Mouse (Mus musculus) erythroblast, adult 5-6 weeks (primary cell): ENCODE data around the gene Erlec1. TPM values are rescaled to one million over a fixed set of nuclear protein-coding genes. Genes with fewer than 3 reads are reported as not detected.

Experiments
- ATAC-seq: replicated peaks from 2 replicates; pipeline ENCODE4 v1.8.0; 2016; ENCODE audit warnings: moderate number of reproducible peaks, mild to moderate bottlenecking, moderate TSS enrichment, inconsistent platforms; ENCODE audit not compliant: poor library complexity, low FRiP score, severe bottlenecking
- total RNA-seq, 2 experiments: library from RNA; stranded (forward) in 1 of 2; stranded (reverse) in 1 of 2; fragments of 150-400 nt in 1 of 2; fragments of 200-764, 138-1000 nt in 1 of 2; gene quantifications; 2 replicates each; pipeline versions ENCODE4 v1.2.3 to v1.2.4; 2015 to 2017; ENCODE audit warnings: low replicate concordance in 2 of 2

Erlec1 gene
- total RNA-seq (2015; ENCODE audit: low replicate concordance) (69.6 and 80.3 TPM in 2 replicates), total RNA-seq (2017; ENCODE audit: low replicate concordance) (123 and 129 TPM in 2 replicates)

DNA sequence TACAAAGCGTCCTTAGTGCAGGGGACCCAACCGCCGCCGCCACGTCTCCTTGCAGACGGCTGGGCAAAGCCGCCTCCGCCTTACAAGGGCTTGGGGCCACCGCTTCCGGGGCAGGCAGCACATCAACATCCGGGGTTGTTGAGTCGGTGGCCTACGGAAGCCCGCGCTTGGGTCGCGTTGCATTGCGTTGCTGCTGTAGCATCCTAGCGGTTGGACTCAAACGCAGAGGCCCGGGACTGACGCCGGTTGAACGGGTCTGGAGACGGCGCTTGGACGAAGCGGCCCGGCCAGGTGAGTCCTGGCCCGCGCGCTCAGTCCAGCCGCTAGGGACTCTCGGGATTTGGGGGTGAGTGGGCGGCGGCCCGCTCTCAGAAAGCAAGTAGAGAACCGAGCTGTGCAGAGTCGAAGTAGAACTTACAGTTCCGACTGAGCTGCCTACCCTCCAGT, at the start of gene Erlec1:
Gene Erlec1, minus strand, starts transcription at position 57 of the 447 bp plus-strand sequence.
- ATAC-seq, result peak; percentile 79

DNA sequence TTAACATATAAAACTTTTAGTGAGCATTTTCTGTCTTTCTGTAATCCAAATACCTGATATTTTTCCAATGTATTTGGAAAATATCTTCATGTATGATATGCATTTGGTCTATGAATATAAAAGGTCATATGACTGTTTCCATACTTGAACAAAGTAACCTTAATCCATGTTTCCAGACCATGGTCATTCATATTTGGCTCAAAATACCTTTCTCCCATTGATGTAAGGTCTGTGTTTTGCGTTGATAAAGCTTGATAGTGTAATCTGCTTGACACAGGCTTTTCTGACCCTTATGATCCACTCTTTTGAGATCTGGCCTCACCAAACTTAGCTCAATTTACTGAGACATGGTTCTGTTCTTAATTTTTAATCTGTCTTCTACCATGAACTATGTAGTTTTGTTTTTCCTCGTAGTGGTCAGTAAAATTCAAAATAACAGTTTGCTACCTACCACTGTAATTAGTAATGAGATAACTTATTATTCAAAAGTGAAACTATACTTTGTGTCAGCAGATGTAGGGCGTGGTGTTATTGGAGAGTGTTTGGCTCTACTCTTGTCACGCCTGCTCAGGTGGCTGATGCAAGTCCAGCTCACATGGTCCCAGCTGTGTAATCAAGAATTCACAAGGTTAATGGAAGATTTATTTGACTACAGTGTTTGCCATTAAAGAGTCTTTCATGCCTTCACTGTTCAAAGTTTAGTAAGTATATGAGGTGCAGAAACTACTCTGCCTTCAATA, 47.2 kb upstream of the Erlec1 start:
- ATAC-seq, result peak; percentile 77

DNA sequence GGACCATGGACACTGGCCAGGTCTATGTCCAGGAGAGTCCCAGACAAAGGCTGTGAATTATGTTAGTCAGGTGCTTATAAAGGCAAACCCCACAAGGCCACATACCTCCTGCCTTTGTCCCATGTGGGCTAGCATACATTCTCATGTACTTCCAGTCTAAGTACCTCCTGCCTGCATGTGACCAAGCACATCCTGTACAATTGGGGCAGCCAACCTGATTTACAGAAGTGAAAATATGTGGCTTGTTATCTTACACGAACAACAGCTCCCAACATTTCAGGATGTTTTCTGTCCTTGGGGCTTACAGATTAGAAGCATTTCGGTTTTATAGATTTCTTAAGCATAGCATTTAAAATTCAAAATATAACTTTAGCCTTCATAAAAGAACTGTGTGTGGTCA, 45.9 kb upstream of the Erlec1 start:
- ATAC-seq, result no peak

DNA sequence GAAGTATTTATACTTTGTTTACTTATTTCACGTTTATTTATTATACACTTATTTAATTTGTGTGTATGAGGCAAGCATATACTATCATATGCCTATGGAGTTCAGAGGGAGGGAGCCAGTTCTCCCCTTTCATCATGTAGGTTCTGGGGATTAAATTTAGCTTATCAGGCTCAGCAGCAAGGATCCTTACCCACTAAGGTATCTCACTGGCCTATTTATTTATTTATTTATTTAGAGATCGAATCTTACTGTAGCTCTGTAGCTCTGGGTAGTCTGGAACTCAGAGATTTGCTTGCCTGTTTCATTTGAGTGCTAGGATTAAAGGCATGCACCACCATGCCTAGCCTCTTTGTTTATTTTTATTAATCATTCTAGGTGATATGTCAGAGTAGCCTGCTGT, 44.6 kb upstream of the Erlec1 start:
- ATAC-seq, result no peak

DNA sequence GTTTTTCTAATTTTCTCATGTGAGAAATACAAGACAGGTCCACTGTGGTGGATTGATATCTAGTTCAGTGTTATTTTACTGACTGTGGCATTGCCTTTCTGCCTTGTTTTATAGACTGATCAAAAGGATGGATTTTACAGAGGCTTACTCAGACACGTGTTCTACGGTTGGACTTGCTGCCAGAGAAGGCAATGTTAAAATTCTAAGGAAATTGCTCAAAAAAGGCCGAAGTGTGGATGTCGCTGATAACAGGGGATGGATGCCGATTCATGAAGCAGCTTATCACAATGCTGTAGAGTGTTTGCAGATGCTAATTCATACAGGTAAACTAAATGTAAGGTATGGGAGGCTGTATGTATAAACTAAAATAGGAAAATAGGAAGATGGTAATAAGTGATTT, 44.1 kb upstream of the Erlec1 start:
- ATAC-seq, result peak; percentile 33

DNA sequence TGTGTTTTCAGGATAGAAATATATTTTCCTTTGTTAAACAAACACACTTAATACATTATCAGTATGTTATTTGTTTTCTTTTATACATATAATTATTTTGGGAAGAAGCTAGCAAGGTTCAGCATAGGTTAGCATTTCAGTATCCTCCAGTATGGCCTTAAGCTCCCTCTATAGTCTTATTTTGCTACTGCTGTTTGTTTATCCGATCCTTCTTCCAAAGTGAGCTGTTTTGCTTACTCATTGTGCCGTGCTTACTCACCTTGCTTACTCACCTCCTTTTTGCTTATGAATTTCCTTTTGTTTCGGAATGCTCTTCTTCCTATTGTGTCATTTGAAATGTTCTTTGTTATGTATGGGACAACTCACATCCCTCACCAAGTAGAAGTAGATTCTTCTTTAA, 42.5 kb upstream of the Erlec1 start:
- ATAC-seq, result peak; percentile 84

DNA sequence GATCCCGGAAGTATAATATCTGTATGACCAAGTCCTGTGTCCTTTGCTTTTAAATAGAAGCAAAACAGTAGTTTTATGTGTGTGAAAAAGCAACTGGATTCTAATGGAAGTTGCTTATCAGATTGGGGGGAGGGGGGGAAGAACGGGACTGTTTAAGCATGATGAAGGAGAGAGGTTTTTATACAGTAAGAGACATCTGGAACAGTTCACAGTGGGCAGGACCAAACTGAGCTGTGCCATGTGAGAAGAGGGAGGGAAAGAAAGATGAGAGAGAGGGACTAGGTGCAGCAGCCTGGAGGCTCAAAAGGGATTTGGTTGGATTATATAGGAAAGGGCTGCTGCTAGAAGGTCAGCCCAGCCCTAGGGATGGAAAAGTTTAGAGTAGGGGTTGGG, 32.5 kb upstream of the Erlec1 start:
- ATAC-seq, result peak; percentile 65

DNA sequence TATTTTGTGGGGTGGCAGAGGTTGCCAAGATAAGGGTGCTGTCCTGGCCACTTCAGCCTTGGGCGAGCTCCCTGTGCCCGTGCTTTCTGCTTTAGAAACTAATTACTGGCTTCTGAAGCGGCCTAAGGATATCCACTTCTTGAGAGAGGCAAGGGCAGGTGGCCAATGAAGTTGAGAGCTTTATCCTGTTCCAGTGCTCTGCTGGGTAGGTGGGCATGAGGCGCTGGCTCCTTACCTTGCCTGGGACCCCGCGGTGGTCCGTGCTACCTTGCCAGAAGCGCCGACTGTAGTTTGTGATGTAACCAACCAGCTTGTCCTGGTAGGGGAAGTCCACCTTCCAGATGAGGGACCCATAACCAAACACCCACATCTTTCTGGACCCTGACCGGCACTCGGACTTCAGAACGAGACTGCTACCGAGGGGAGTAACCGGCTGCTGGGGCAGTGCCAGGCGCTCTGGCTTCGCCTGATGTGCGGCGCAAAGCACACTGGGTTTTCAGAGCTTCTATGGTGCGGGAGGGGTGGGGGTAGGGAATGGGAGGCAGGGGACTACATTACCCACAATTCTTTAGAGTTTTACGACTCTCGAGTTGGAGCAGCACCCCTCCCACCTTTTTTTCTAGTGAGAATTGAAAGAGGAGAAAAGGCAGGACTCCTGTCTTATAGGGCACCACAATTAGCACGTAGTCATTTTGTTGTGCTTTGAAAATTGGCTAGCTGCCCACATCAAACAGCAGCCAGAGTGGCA, 31.9 kb upstream of the Erlec1 start, which contains the start of gene Chac2:
Gene Chac2, minus strand, starts transcription at position 474 of the 748 bp plus-strand sequence.
- ATAC-seq, result peak; percentile 96

DNA sequence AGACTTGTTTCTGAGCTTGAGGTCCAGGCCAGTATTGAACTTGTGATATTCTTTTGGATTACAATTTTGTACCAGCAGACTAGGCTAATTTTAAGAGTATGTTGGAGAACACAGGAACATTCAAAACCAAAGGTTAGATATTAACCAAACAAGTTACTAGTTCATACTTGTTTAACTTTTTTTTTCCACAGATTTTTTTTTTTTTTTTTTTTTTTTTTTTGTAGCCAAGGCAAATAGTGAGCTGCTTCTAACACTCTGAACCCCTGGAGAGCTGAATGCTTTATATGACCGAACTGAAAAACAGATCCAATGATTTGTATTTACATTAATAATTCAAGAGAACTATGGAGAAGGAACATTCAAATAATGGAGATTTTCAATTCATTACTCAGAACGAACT, 31.1 kb upstream of the Erlec1 start:
- no peak for ATAC-seq

DNA sequence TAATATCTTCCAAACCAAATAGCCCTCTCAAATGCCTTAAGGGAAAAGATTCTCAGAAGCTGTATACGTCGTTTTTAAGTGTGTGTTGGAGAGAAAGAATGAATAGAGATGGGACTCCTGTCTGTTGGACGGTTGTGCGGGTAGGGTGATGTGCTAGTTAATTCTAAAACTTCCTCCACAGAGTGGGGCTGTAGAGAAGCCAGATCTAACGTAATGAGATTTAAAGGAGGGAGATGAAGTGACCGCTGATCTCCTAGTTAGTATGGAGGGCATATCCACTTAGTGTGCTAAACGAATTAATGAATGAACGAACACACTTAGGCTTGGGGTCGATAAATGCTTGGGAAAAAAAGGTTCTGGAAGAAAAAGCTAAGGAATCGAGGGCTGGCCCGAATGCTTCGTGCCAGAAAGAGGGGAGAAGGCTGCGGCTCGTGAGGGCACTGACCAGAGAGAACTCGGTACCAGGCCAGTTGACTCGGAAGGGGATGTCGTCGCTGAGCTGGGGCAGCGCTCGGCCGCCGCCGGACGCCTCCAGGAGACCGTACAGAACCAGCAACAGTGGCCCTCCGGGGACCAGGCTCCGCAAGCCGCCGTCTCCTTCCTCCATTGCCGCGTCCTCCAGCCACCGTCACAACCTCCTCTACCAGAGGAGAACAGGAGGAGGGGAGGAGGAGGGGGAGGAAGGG, 523 bp downstream of the Erlec1 start:
- peak; percentile 67 for ATAC-seq

DNA sequence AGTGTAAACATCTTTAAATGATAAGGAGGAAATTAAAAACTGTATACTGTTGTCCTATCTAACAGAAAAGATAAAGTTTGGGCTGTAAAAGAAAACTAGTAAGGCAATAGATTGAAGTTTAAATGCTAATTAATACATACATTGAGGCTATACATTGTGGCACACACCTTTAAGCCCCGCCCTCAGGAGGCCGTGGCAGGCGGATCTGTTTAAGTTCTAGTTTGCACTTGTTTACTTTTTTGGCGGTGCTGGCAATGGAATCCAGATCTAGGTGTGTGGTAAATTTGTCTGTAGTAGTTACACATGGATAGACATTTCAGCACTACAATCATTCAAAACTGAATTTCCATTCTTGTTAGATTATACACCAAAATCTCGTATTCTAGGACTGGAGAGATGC, 1.3 kb downstream of the Erlec1 start:
- ATAC-seq, result peak; percentile 74

DNA sequence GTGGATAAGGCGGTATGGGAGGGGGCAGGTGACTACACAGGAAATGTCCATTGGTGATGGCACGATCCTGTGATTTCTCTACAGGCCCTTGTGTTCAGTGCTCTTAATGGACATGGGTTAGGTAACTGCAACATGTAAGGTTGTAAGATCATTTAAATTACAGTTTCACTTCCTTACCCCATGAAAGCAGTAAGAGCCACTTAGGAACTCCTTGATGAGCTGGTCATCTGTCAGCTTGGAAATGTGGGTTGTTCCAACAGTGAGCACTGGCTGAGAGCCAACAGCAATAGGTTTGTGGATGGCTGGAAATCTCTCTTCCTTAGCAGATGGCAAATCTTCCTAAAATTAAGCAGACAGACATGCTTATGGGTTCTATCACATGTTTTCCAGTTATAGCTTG, 10.6 kb downstream of the Erlec1 start:
- ATAC-seq, result no peak

DNA sequence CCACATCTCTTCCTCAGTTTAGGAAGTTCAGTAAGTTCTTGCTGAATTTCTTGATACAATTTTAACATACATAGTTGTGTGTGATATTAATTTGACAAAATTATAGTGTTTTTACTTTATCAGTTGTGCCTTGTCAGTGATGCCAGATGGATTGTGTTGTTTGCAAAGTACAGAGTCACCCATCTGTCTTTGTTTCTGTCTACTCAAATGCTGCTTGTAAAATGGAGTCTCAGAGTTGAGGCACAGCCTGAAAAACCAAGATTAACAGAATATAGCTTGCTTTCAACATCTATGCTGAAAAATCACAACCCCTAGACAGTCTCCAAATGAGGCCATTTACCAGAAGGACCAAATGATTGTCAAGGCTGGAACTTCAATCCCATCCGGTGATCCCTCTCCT, 25.6 kb downstream of the Erlec1 start:
- ATAC-seq, result no peak

DNA sequence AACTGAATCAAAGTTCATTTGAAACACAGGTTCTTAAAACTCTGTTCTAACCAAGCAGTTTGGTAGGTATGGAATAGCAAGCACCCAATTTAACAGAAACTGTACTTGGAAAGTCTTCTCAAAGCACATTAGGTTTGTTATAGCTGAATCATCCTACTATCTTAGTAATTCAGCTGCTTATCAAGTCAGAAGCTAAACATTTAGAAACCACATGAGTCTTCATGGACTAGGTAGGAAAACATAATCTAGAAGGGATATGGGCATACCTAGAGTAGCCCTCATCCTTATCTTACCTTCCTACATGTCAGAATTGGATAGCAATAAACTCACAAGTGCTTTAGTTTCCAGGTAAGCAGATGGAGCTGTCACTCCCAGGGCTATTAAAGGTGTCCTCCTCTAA, 26.1 kb downstream of the Erlec1 start:
- 0 out of 2 replicates have a peak, but pooled peaks have one; percentile 36 for ATAC-seq

DNA sequence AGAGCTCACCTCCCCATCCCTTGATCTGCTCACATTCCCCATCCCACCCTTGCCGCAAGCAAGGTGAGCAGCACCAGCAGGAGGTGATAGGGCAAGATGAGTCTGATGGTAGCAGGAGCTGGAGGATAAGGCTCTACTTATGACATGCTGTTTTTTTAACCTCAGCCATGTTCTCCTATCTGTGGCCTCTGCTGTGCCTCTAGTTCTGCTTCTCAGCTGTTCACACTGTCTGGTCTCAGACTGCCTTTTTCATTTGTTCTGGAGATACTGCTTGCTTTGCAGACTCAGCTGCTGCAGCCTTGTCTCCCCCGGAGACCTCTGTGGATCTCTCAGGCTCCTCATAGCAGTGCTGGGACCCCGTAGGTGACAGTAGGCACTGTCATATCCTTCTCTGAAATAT, 30.9 kb downstream of the Erlec1 start:
- ATAC-seq, result 0 out of 2 replicates have a peak, but pooled peaks have one; percentile 17

DNA sequence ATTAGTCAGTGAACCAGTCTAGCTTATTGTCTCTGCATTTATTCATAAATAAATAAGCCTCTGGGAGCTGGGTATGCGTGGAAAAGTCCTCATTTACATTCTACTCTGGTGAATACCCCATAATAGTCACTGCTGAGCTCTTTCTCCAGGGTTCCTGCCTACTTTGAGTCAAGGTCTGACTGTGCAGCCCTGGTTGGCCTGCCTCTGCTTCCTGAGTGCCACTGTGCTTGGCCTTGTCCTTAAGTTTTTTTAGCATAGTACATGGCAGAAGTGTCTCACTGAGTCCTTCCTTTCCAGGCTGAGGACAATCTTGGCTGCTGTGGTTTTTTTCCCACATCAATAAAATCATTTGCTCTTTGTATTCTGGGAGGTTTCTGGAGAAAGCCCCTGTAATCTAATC, 33.5 kb downstream of the Erlec1 start:
- no peak; the same call in 1 of the 2 replicates for ATAC-seq

DNA sequence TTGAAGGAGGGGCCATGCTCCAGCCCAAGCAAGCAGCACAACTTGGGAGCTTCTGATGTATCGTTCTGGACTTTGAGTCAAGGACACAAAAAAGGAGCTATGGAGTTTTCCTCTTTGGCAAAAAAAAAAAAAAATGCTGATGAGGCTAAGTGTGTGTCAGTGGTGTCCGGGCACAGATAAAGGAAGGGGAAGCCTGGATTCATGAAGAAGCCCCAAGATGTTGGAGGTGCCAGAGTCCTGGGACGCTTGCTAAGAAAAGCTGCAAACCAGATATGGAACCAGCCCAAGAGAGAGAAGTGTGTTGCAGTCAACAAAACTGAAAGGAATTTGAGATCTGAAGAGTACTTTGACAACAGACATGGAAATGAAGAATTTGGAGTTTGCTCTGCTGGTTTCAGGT, 41.8 kb downstream of the Erlec1 start:
- ATAC-seq, result no peak

DNA sequence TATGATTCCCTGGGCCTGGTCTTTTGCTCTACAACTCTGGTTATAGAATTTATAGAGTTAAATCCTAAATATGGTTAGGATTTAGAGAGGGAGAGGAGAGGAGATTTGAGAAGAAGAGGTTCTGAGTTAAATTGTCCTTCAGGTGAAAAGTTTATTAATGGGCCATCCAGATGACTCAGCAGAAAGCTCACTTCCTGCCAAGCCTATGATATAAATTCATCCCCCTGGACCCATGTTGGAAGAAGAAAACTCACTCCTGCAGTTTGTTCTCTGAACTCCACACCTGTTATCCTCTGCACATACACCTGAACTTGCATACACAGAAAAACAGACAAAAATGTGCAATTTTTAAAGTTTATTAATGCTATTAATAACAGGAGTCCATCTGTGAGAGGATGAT, 54.8 kb downstream of the Erlec1 start:
- peak; percentile 46 for ATAC-seq

DNA sequence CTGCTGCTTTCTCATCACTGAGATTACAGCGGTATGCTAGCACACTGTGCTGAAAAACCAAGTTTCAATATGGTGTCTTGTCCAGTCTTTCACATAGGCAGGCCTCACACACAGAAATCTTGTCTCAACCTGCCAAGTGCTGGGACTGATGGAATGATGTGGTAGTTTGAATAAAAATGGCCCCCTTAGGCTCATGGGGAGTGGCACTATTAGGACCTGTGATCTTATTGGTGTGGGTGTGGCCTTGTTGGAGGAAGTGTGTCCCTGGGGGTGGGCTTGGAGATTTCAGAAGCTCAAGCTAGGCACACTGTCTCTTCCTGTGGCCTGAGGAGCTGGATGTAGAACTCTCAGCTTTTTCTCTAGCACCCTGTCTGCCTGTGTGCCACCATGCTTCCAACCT, 57.9 kb downstream of the Erlec1 start:
- ATAC-seq, result no peak

DNA sequence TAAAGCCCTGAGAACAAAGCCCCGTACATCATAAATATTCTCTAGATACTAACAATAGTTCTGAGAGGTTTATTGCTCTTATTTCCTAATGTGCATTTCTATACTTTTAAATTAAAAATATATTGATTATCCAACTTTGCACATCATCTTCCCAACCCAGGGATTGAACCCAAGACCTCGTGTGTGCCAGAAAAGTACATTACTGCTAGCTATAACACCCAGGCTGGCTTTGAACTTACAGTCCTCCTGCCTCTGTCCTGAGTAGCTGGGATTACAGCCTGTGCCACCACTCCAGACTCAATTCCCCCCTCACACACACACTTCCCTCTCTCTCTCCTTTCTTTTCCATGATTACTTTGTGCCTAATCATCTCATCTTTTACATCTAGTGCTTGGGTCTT, 66.0 kb downstream of the Erlec1 start:
- no peak for ATAC-seq
